Mouse (Mus musculus) small intestine, adult 2 months (tissue): ENCODE measurements around the gene Esp18. TPM values are rescaled to one million over a fixed set of nuclear protein-coding genes. Genes with fewer than 3 reads are reported as not detected.

ENCODE experiments used
- H3K27ac ChIP-seq: fragments of 200-500 bp; 2 replicates; pipeline ENCODE4 v1.5.1; 2012; ENCODE audit warnings: low read depth, low read length, control low read depth, inconsistent platforms; ENCODE audit not compliant: insufficient read depth
- H3K27me3 ChIP-seq: fragments of 200-500 bp; 2 replicates; pipeline ENCODE4 v1.6.1; 2012; ENCODE audit warnings: mild to moderate bottlenecking, moderate library complexity, low read length, inconsistent platforms; ENCODE audit not compliant: control insufficient read depth, insufficient read depth
- H3K36me3 ChIP-seq: fragments of 200-500 bp; 2 replicates; pipeline ENCODE4 v1.6.1; 2012; ENCODE audit warnings: mild to moderate bottlenecking, low read length, control low read depth, inconsistent platforms; ENCODE audit not compliant: control insufficient read depth, insufficient read depth
- H3K4me1 ChIP-seq: fragments of 200-500 bp; 2 replicates; pipeline ENCODE4 v1.6.1; 2012; ENCODE audit warnings: low read length, inconsistent platforms, mixed read lengths; ENCODE audit not compliant: control insufficient read depth, insufficient read depth, insufficient read length
- H3K4me3 ChIP-seq: fragments of 200-500 bp; 2 replicates; pipeline ENCODE4 v1.5.1; 2012; ENCODE audit warnings: low read depth, mild to moderate bottlenecking, control low read depth, inconsistent platforms, low read length, moderate library complexity
- CTCF ChIP-seq: fragments of 200-500 bp; IDR thresholded peaks from 2 replicates; pipeline ENCODE4 v1.5.1; 2012; ENCODE audit warnings: low read depth, mild to moderate bottlenecking, control low read depth, inconsistent platforms, low read length, moderate library complexity, mixed read lengths; ENCODE audit not compliant: insufficient replicate concordance, insufficient read length; ENCODE audit errors: extremely low read depth
- POLR2A ChIP-seq: fragments of 200-500 bp; IDR thresholded peaks from 2 replicates; pipeline ENCODE4 v1.6.1; 2012; ENCODE audit warnings: low read depth, mild to moderate bottlenecking, control low read depth, inconsistent platforms, low read length, moderate library complexity
- WGBS: fragments of 180-500 bp; shearing (Covaris S2); methylation state at CpG from one replicate; pipeline ENCODE4 v1.1.7; 2018; 5-methylcytosine and 5-hydroxymethylcytosine counted together
- polyA plus RNA-seq: library from polyadenylated mRNA; depleted of rRNA; stranded (reverse); fragments of >200 nt; gene quantifications from 2 replicates; pipeline ENCODE4 v1.2.3, GENCODE M21; 2012; rRNA removed

Gene Esp18
- not detected in 2 replicates for polyA plus RNA-seq

GRCm38 (mm10) chr17:39406059-39406458 lies at the start of gene Esp18:
Gene Esp18 (plus strand): TSS chr17:39406359.
- TF ChIP-seq CTCF (no peak), POLR2A (no peak)
- 57% methylated on average over 2 of the region's 2 CpGs for WGBS
- Histone ChIP-seq H3K36me3 (no peaks in the 10 kb centered on the region), H3K4me3 (no peak within 1 kb of the TSS), H3K27me3 (no peaks in the 10 kb centered on the region), H3K4me1 (no peaks in the 10 kb centered on the region), H3K27ac (no peak within 1 kb of the TSS)

- Histone ChIP-seq H3K27me3 (no peaks in the 10 kb centered on the region), H3K4me1 (no peaks in the 10 kb centered on the region), H3K36me3 (no peaks in the 10 kb centered on the region), H3K27ac (no peak overlapping the region), H3K4me3 (no peak overlapping the region)
- WGBS = 65% methylated on average over 3 of the region's 3 CpGs
- TF ChIP-seq POLR2A = no peak
- TF ChIP-seq CTCF = no peak
These were observed 42.8 kb upstream of the Esp18 start for GRCm38 (mm10) chr17:39363316-39363715.

Other genes with a start within 250 kb of the Esp18 start
- gene Esp16, start 129.8 kb downstream of the Esp18 start, polyA plus RNA-seq = not detected in 2 replicates
- not detected in 2 replicates for gene Esp15, start 234.6 kb downstream of the Esp18 start, polyA plus RNA-seq